Mouse (Mus musculus) brain, embryonic 14.5 days (tissue): Measurements from ENCODE around the gene 4930518I15Rik.

ENCODE experiments used
- CTCF ChIP-seq: fragments of 200-500 bp; IDR thresholded peaks from 2 replicates; pipeline ENCODE4 v1.5.1; 2012; ENCODE audit warnings: inconsistent platforms, mild to moderate bottlenecking, moderate library complexity, borderline replicate concordance; ENCODE audit not compliant: insufficient read depth, insufficient read length; ENCODE audit errors: extremely low read depth
- POLR2A ChIP-seq: fragments of 200-500 bp; IDR thresholded peaks from 2 replicates; pipeline ENCODE4 v1.6.1; 2012; ENCODE audit warnings: mild to moderate bottlenecking, inconsistent platforms, borderline replicate concordance; ENCODE audit not compliant: poor library complexity, insufficient read depth, insufficient read length, severe bottlenecking; ENCODE audit errors: extremely low read depth

DNA sequence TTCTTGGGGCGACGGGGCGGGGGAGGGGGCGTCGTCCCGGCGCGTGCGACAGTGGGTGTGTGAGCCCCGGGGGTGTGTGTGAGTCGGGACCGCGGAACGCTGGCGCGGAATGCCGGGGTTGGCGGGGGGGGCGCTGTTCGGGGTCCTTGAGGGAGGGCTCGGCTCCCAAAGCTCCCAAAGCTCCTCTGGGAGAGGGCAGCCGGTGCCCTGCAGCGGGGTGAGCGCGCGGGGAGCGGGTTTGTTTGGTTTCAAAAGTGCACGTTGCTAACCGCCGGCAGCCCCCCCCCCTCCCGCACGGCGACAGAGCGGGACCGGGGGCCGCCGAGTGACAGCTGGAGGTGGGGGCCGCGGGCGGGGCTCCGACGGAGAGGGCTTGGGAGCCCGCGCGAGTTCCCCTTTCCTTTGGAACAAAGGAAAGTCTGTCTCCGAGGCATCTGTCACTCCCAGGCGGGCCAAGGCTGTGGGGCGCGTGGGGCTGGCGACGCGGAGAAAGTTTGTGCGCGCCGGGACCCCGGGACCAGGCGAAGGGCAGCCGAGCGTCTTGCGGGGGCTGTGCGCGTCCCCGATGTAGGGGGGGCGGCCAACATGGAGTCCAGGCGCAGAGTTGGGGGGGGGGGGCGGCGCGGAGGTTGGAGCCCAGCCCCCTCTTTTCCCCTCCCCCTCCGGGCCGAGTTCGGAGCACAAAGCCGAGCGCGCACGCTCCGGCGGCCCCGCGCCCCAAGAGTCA lies 17.3 kb downstream of the 4930518I15Rik start:
- TF ChIP-seq CTCF (no peak), POLR2A (no peak)
